Mouse (Mus musculus): ENCODE data around the gene Gstm7.

Gene Gstm7

DNA sequence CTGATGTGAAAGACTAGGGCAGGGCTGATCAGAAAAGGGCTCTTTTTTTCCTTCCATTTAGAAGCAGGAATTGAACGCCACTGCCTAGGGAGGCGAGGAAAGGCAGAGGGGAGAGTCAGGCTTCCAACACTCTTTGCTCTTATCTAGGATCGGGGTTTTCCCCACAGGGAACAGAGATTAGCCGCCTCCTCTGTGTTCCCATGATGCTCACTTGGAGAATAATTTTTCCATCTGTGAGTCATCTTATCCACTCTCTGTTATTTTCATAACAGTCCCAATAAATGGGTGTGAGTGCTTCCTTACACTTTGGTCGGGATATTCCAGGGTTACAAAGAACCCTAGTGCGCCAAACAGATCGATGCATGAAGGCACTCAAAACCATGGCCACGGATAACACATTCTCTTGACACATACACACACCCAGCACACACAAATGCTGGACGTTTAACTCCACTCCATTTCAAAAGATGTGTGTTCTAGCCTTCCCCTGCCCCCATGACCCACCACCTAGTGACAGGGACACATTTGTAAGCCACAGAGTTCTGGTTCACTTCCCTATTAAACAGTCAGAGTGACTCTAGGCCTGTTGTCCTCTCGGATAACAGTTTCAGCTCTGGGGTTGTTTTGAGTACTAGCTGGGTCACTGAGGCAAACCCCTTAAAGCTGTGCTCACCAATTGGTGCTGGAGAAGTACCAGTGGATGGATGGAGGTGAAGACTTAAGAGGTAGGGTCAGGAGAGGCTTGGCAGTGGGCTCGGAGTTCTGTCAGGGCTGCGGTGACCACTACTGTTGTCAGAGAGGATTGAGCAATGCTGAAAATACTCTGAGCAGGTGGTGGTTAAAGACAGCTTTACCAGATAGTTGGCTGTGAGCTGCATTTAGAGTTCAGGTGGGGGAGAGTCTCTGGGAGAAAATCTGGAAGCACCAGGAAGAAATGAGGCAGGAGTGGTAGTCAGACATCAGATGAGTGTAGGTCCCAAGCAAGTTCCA, 53.6 kb downstream of the Gstm7 start:
- no peak for DNase-seq (ENCODE audit: low read depth, low spot score)

DNA sequence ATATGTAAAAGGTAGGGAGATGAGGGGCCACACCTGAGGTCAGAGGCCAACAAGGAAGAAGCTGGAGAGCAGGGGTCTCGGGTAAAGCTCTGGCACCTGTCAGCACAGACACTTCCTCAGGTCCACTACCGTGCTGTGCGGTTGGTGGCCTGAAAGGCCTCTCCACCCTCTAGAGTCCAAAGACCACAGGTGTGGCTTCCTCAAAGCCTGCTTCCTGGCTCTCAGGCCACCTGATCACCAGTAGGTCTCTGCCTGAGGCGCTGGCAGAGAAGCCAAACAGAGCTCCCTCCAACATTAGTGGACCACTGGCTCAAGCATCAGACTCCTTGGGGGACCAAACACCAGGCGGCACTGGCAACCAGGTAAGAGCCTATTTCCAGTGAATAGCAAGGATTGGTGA, 54.6 kb downstream of the Gstm7 start, which contains the start of gene Eps8l3:
Eps8l3 (plus strand) TSS at position 225 of the 400 bp plus-strand sequence.
- no peak for DNase-seq (ENCODE audit: low read depth, low spot score)
